Mouse (Mus musculus): Measurements from ENCODE around the gene Tmod1.

GRCm38 (mm10) chr4:46164027-46164426, 125.3 kb downstream of the Tmod1 start:
- TF ChIP-seq CTCF (IDR thresholded peaks at IDR 0.05; ENCODE audit: extremely low read depth, insufficient read length, insufficient replicate concordance, low read depth, low read length) (no peak), POLR2A (IDR thresholded peaks at IDR 0.05; ENCODE audit: low read depth, low read length) (no peak)

Data from small intestine, adult 2 months (tissue).